Mouse (Mus musculus) erythroblast, embryonic 14.5 days (primary cell): Measurements from ENCODE around the gene Pitpna.

ENCODE experiments used
- GATA1 ChIP-seq: IDR thresholded peaks from 2 replicates; pipeline ENCODE4 v1.6.1; 2012; ENCODE audit warnings: low read length, inconsistent platforms, mixed read lengths
- TAL1 ChIP-seq: IDR thresholded peaks from 3 replicates; pipeline ENCODE4 v1.6.1; 2012; ENCODE audit warnings: low read length, inconsistent platforms, mixed read lengths

GRCm38 (mm10) chr11:75598004-75598403 is 10.1 kb downstream of the Pitpna start:
- TF ChIP-seq GATA1 (no peak), TAL1 (no peak)
